Mouse (Mus musculus) hindbrain, embryonic 11.5 days (tissue): ENCODE measurements around the gene Nrxn1. TPM values are rescaled to one million over a fixed set of nuclear protein-coding genes. Genes with fewer than 3 reads are reported as not detected.

ENCODE experiments used
- ATAC-seq: fragments of 200-750 bp; cut with Nextera tagmentation; 2 replicates; pipeline ENCODE4 v1.8.0; 2017; ENCODE audit warnings: mild to moderate bottlenecking, moderate TSS enrichment, moderate library complexity; ENCODE audit not compliant: low FRiP score
- DNase-seq: peaks from one replicate; pipeline ENCODE4 v3.0.0-alpha.2; 2015; ENCODE audit warnings: low spot score
- H3K27ac ChIP-seq: fragments of 300-500 bp; sonication (generic); 2 replicates; pipeline ENCODE4 v1.5.1; 2014; ENCODE audit warnings: mild to moderate bottlenecking, low read depth, low read length
- H3K27me3 ChIP-seq: fragments of 300-500 bp; sonication (generic); 2 replicates; pipeline ENCODE4 v1.6.1; 2014; ENCODE audit warnings: mild to moderate bottlenecking, low read length, moderate library complexity, mixed read lengths; ENCODE audit not compliant: control insufficient read depth, insufficient read depth
- H3K36me3 ChIP-seq: fragments of 300-500 bp; sonication (generic); 2 replicates; pipeline ENCODE4 v1.6.1; 2014; ENCODE audit warnings: mild to moderate bottlenecking, low read length, moderate library complexity, mixed read lengths; ENCODE audit not compliant: control insufficient read depth, insufficient read depth
- H3K4me1 ChIP-seq: fragments of 300-500 bp; sonication (generic); replicated peaks from 2 replicates; pipeline ENCODE4 v1.6.1; 2014; ENCODE audit warnings: low read length, mixed read lengths; ENCODE audit not compliant: control insufficient read depth, insufficient read depth
- H3K4me2 ChIP-seq: fragments of 300-500 bp; sonication (generic); replicated peaks from 2 replicates; pipeline ENCODE4 v1.6.1; 2014; ENCODE audit warnings: mild to moderate bottlenecking, low read depth, low read length
- H3K4me3 ChIP-seq: fragments of 300-500 bp; sonication (generic); 2 replicates; pipeline ENCODE4 v1.5.1; 2014; ENCODE audit warnings: low read depth, low read length
- H3K9ac ChIP-seq: fragments of 300-500 bp; sonication (generic); 2 replicates; pipeline ENCODE4 v1.6.1; 2014; ENCODE audit warnings: low read depth, low read length
- H3K9me3 ChIP-seq: fragments of 300-500 bp; sonication (generic); 2 replicates; pipeline ENCODE4 v1.6.1; 2016; ENCODE audit warnings: low read length; ENCODE audit not compliant: control insufficient read depth
- WGBS: fragments of 180-500 bp; shearing (Covaris S2); extraction: QIAGEN DNeasy Blood & Tissue Kit; methylation state at CpG from one replicate; pipeline ENCODE4 v1.1.7; 2014; 5-methylcytosine and 5-hydroxymethylcytosine counted together
- polyA plus RNA-seq: library from polyadenylated mRNA; unstranded; fragments of >200 nt; fragmentation: Nextera tagmentation; extraction: Ambion mirVana; gene quantifications from 2 replicates; pipeline ENCODE4 v1.2.1, GENCODE M21; 2014

Nrxn1 gene
- polyA plus RNA-seq, 1 experiment from 2014 or later: 25.0 TPM

DNA sequence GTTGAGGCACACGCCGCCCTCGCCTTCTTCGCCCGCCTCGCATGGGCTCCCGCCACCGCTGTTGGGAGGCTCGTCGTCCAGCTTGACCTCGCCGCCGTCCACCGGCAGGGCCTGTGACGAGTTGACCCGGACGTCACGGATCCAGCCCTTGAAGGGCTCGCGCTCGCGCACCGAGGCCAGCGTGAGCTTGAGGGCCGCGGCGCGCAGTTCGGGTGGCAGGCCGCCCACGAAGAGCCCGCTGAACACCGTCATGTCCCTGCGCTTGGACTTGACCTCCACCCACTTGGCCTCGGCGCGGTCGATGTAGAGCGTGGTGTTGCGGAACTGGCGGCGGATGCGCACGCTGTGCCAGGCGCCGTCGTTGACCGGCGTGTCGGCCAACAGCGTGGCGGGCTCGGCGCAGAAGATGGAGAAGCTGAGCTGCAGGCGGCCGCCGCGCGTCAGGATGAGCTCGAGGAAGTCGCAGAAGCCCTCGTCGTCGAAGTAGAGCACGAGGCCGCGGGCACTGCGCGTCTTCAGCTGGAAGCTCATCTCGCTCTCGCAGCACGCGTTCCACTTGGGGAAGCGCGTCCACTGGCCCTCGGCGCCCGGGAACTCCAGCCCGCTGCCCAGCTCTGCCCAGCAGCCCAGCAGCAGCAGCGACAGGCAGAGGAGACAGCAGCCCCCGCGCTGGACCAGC, 4.7 kb downstream of the Nrxn1 start:
- no peak overlapping the region for H3K4me3 ChIP-seq
- no peaks in the 10 kb centered on the region for H3K9me3 ChIP-seq
- H3K27ac ChIP-seq: no peak overlapping the region
- WGBS: 71% methylated on average over 62 of the region's 82 CpGs
- no peak overlapping the region for H3K4me2 ChIP-seq
- ATAC-seq (no peak), DNase-seq (no peak)
- H3K27me3 ChIP-seq: no peaks in the 10 kb centered on the region
- no peaks in the 10 kb centered on the region for H3K4me1 ChIP-seq
- no peak overlapping the region for H3K9ac ChIP-seq
- H3K36me3 ChIP-seq: 0 out of 2 replicates have a peak, but pooled peaks cover 5% of the 10 kb centered on the region

- ATAC-seq (no peak), DNase-seq (no peak)
- no peaks in the 10 kb centered on the region for H3K27me3 ChIP-seq
- no peak overlapping the region for H3K27ac ChIP-seq
- H3K4me3 ChIP-seq: no peak overlapping the region
- 86% methylated on average over 1 of the region's 1 CpGs for WGBS
- no peak overlapping the region; the same call in 1 of the 2 replicates for H3K4me2 ChIP-seq
- no peaks in the 10 kb centered on the region for H3K4me1 ChIP-seq
- 0 out of 2 replicates have a peak, but pooled peaks cover 5% of the 10 kb centered on the region for H3K36me3 ChIP-seq
- H3K9ac ChIP-seq: no peak overlapping the region
- no peaks in the 10 kb centered on the region for H3K9me3 ChIP-seq
Measured at GRCm38 (mm10) chr17:91086412-91086811, 6.5 kb downstream of the Nrxn1 start.

DNA sequence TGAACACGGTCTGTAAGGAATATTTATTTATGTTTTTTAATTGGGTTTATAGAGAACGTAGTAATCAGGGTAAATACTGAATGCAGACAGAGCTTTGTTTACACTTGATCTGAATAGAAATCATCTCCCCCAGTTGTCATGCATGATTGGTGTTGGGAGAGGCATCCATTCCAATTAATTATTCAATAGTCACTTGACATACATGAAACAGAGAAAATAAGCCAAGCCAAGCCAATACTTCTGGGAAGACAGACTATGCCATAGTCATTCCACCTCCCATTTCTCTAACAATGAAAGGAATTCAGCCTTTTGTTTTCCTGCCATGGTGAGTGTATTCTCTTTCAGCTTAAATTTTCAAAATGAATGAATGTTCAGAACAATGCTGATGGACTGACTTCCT, 7.5 kb downstream of the Nrxn1 start:
- Histone ChIP-seq H3K4me2 (no peak overlapping the region), H3K27me3 (no peaks in the 10 kb centered on the region), H3K9me3 (no peaks in the 10 kb centered on the region), H3K36me3 (0 out of 2 replicates have a peak, but pooled peaks cover 5% of the 10 kb centered on the region), H3K9ac (no peak overlapping the region), H3K4me1 (no peaks in the 10 kb centered on the region), H3K4me3 (no peak overlapping the region), H3K27ac (no peak overlapping the region)
- ATAC-seq (peak; percentile 51; the same call in 1 of the 2 replicates), DNase-seq (no peak)
- WGBS: 70% methylated on average over 2 of the region's 2 CpGs

- no peak overlapping the region for H3K27ac ChIP-seq
- no peaks in the 10 kb centered on the region for H3K27me3 ChIP-seq
- no peak for DNase-seq
- H3K36me3 ChIP-seq: no peaks in the 10 kb centered on the region
- ATAC-seq: no peak
- H3K4me1 ChIP-seq: no peaks in the 10 kb centered on the region
- no peak overlapping the region for H3K4me3 ChIP-seq
- H3K9ac ChIP-seq: no peak overlapping the region
- no peaks in the 10 kb centered on the region for H3K9me3 ChIP-seq
- no peak overlapping the region for H3K4me2 ChIP-seq
Measured at GRCm38 (mm10) chr17:91079096-91079495, 13.8 kb downstream of the Nrxn1 start.

DNA sequence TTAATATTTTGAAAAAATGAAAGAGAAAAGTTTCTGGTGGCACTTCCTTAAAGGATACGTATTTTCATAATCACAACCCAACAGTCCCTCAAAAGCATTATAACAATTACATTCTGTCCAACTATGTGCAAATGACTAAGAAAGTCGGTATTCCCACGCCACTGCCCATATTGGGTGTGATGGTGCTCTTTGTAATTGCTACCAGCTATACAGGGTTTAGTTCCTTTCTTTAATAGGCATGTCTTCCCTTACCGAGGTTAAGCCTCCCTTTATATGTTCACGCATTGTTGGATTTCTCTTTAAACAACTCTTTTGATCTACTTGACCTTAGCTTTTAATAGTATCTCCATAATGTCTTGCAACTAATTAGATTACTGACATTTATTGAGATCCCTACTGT, 18.1 kb downstream of the Nrxn1 start:
- 63% methylated on average over 5 of the region's 5 CpGs for WGBS
- Histone ChIP-seq H3K9me3 (no peaks in the 10 kb centered on the region), H3K9ac (no peak overlapping the region), H3K4me2 (no peak overlapping the region), H3K4me1 (no peaks in the 10 kb centered on the region), H3K27me3 (no peaks in the 10 kb centered on the region), H3K27ac (no peak overlapping the region), H3K4me3 (no peak overlapping the region), H3K36me3 (no peaks in the 10 kb centered on the region)
- ATAC-seq: no peak
- DNase-seq: no peak

GRCm38 (mm10) chr17:91033466-91033865, 59.4 kb downstream of the Nrxn1 start:
- Histone ChIP-seq H3K36me3 (no peaks in the 10 kb centered on the region), H3K4me1 (no peaks in the 10 kb centered on the region), H3K9ac (no peak overlapping the region), H3K27me3 (no peaks in the 10 kb centered on the region), H3K27ac (no peak overlapping the region), H3K9me3 (no peaks in the 10 kb centered on the region), H3K4me3 (no peak overlapping the region), H3K4me2 (no peak overlapping the region)
- 50% methylated on average over 7 of the region's 7 CpGs for WGBS
- DNase-seq (peak; percentile 26), ATAC-seq (no peak)

DNA sequence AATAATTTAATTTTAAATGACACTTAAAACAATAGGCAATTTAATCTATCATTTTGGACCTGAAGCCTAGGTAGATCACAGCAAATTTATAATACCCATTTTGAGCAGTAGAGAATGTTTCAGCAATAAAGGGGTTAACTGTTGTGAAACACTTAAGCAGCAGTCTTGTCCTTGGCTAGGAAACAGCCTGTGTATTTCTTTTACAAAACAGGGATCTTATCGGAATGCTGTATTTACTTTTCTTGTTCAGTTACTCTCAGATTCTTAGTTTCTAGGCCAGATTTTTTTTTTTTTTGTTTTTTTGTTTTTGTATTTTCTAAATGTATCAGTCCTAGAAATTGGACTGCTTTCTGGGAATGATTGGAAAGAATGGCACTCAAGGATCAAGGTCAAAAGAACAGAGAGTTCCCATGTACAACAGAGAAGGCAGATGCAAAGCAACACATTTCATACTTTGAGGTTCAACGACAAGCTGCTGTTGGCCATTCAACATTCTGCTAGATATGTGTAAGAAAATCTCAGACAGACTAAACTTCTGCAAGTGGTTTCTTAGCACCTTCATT, 67.7 kb downstream of the Nrxn1 start:
- Histone ChIP-seq H3K9me3 (no peaks in the 10 kb centered on the region), H3K9ac (no peak overlapping the region), H3K27me3 (no peaks in the 10 kb centered on the region), H3K4me2 (no peak overlapping the region), H3K27ac (no peak overlapping the region), H3K36me3 (no peaks in the 10 kb centered on the region), H3K4me3 (no peak overlapping the region), H3K4me1 (no peaks in the 10 kb centered on the region)
- no peak for ATAC-seq
- 78% methylated on average over 2 of the region's 2 CpGs for WGBS
- DNase-seq: no peak

- 76% methylated on average over 5 of the region's 5 CpGs for WGBS
- no peaks in the 10 kb centered on the region for H3K27me3 ChIP-seq
- no peaks in the 10 kb centered on the region for H3K4me1 ChIP-seq
- H3K4me2 ChIP-seq: no peak overlapping the region
- no peak for DNase-seq
- H3K36me3 ChIP-seq: no peaks in the 10 kb centered on the region
- H3K27ac ChIP-seq: no peak overlapping the region
- ATAC-seq: no peak
- no peak overlapping the region for H3K4me3 ChIP-seq
- H3K9me3 ChIP-seq: no peaks in the 10 kb centered on the region
- no peak overlapping the region for H3K9ac ChIP-seq
Measured at GRCm38 (mm10) chr17:91007385-91008089, 85.3 kb downstream of the Nrxn1 start.

DNA sequence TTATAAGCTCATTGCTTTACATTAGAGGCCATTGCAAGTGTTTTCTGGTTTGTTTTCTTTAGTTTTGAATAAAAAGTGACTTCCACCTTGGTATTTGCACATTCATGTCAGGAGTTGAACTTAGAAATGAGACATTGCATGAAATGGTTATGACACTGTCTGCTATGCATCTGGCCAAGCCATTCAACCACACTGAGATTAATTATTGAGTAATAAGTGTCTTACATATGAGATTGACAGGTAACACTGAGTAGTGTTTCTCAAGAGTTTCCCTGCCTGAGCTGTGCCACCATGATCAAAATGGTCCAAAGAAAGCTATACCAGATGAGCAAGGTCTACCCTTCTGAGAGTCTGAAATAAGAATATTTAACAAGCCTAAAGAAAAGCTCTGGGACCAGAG, 92.5 kb downstream of the Nrxn1 start:
- Histone ChIP-seq H3K27ac (no peak overlapping the region), H3K27me3 (no peaks in the 10 kb centered on the region), H3K9me3 (no peaks in the 10 kb centered on the region), H3K4me2 (no peak overlapping the region), H3K36me3 (no peaks in the 10 kb centered on the region), H3K4me3 (no peak overlapping the region), H3K9ac (no peak overlapping the region), H3K4me1 (no peaks in the 10 kb centered on the region)
- ATAC-seq (no peak), DNase-seq (no peak)
